Mouse (Mus musculus) hindbrain, embryonic 16.5 days (tissue): ENCODE measurements around the gene Trappc3l. TPM values are rescaled to one million over a fixed set of nuclear protein-coding genes. Genes with fewer than 3 reads are reported as not detected.
A peak's percentile ranks its signal among the peaks of the same experiment; 100 is the strongest.
"Not testable (repeated sequence)": the region's sequence is repeated elsewhere in the genome, so short reads cannot be mapped to it uniquely, and the experiment has no call there.

ENCODE experiments used
- ATAC-seq: fragments of 200-750 bp; cut with Nextera tagmentation; 2 replicates; pipeline ENCODE4 v1.8.0; 2017; ENCODE audit warnings: moderate TSS enrichment, moderate library complexity
- H3K27ac ChIP-seq: fragments of 300-500 bp; sonication (generic); 2 replicates; pipeline ENCODE4 v1.5.1; 2014; ENCODE audit warnings: low read depth, mild to moderate bottlenecking, control low read depth, low read length, moderate library complexity
- H3K27me3 ChIP-seq: fragments of 300-500 bp; sonication (generic); replicated peaks from 2 replicates; pipeline ENCODE4 v1.6.1; 2014; ENCODE audit warnings: low read length; ENCODE audit not compliant: control insufficient read depth, insufficient read depth
- H3K36me3 ChIP-seq: fragments of 300-500 bp; sonication (generic); 2 replicates; pipeline ENCODE4 v1.6.1; 2014; ENCODE audit warnings: mild to moderate bottlenecking, low read length, moderate library complexity, mixed read lengths; ENCODE audit not compliant: control insufficient read depth, insufficient read depth
- H3K4me1 ChIP-seq: fragments of 300-500 bp; sonication (generic); 2 replicates; pipeline ENCODE4 v1.6.1; 2014; ENCODE audit warnings: low read depth, low read length; ENCODE audit not compliant: control insufficient read depth, insufficient read depth
- H3K4me2 ChIP-seq: fragments of 300-500 bp; sonication (generic); 2 replicates; pipeline ENCODE4 v1.6.1; 2014; ENCODE audit warnings: mild to moderate bottlenecking, low read length, control low read depth, moderate library complexity
- H3K4me3 ChIP-seq: fragments of 300-500 bp; sonication (generic); 2 replicates; pipeline ENCODE4 v1.5.1; 2014; ENCODE audit warnings: mild to moderate bottlenecking, low read length, control low read depth, moderate library complexity
- H3K9ac ChIP-seq: fragments of 300-500 bp; sonication (generic); 2 replicates; pipeline ENCODE4 v1.6.1; 2014; ENCODE audit warnings: low read depth, mild to moderate bottlenecking, control low read depth, low read length, moderate library complexity
- H3K9me3 ChIP-seq: fragments of 300-500 bp; sonication (generic); 2 replicates; pipeline ENCODE4 v1.6.1; 2014; ENCODE audit warnings: mild to moderate bottlenecking, low read length, moderate library complexity; ENCODE audit not compliant: control insufficient read depth
- WGBS: fragments of 180-500 bp; shearing (Covaris S2); extraction: QIAGEN DNeasy Blood & Tissue Kit; methylation state at CpG from one replicate; pipeline ENCODE4 v1.1.7; 2014; 5-methylcytosine and 5-hydroxymethylcytosine counted together
- polyA plus RNA-seq: library from polyadenylated mRNA; unstranded; fragments of >200 nt; fragmentation: Nextera tagmentation; extraction: Ambion mirVana; gene quantifications from 2 replicates; pipeline ENCODE4 v1.2.1, GENCODE M21; 2015

Trappc3l gene
- polyA plus RNA-seq: not detected in 2 replicates

- Histone ChIP-seq H3K4me2 (no peak within 1 kb of the TSS), H3K4me3 (no peak within 1 kb of the TSS), H3K27ac (no peak within 1 kb of the TSS), H3K36me3 (no peaks in the 10 kb centered on the region), H3K27me3 (no peaks in the 10 kb centered on the region), H3K9ac (no peak within 1 kb of the TSS), H3K9me3 (no peaks in the 10 kb centered on the region), H3K4me1 (no peaks in the 10 kb centered on the region; the same call in 1 of the 2 replicates)
- 62% methylated on average over 3 of the region's 3 CpGs for WGBS
- ATAC-seq: no peak
Measured at GRCm38 (mm10) chr10:34037401-34037800, at the start of gene Trappc3l. Trappc3l (plus strand) TSS chr10:34037597.

- peaks cover 44% of the 10 kb centered on the region for H3K36me3 ChIP-seq
- not testable (repeated sequence) for H3K27ac ChIP-seq, H3K4me2 ChIP-seq, H3K9ac ChIP-seq, H3K27me3 ChIP-seq, H3K4me3 ChIP-seq, ATAC-seq, H3K4me1 ChIP-seq, H3K9me3 ChIP-seq
- 92% methylated on average over 6 of the region's 8 CpGs for WGBS
Measured at GRCm38 (mm10) chr10:33996686-33997085, 40.7 kb upstream of the Trappc3l start.

GRCm38 (mm10) chr10:33998397-33998796 lies 39.0 kb upstream of the Trappc3l start:
- Histone ChIP-seq H3K4me3 (no peak overlapping the region), H3K36me3 (peaks cover 40% of the 10 kb centered on the region), H3K9me3 (no peaks in the 10 kb centered on the region), H3K4me2 (no peak overlapping the region), H3K27ac (no peak overlapping the region), H3K27me3 (no peaks in the 10 kb centered on the region), H3K9ac (no peak overlapping the region), H3K4me1 (no peaks in the 10 kb centered on the region)
- ATAC-seq: no peak

- no peak for ATAC-seq
- WGBS: 95% methylated on average over 4 of the region's 4 CpGs
- H3K9me3 ChIP-seq: no peaks in the 10 kb centered on the region
- H3K4me3 ChIP-seq: no peak overlapping the region
- H3K27me3 ChIP-seq: no peaks in the 10 kb centered on the region
- H3K4me2 ChIP-seq: no peak overlapping the region
- no peak overlapping the region for H3K9ac ChIP-seq
- no peaks in the 10 kb centered on the region; the same call in none of the 2 replicates for H3K36me3 ChIP-seq
- H3K27ac ChIP-seq: no peak overlapping the region
- H3K4me1 ChIP-seq: no peaks in the 10 kb centered on the region
Measured at GRCm38 (mm10) chr10:34012581-34012980, 24.8 kb upstream of the Trappc3l start.

- H3K9me3 ChIP-seq: no peaks in the 10 kb centered on the region
- no peaks in the 10 kb centered on the region for H3K27me3 ChIP-seq
- no peak overlapping the region for H3K4me2 ChIP-seq
- 84% methylated on average over 2 of the region's 2 CpGs for WGBS
- no peaks in the 10 kb centered on the region; the same call in 1 of the 2 replicates for H3K36me3 ChIP-seq
- no peak overlapping the region for H3K27ac ChIP-seq
- H3K4me3 ChIP-seq: no peak overlapping the region
- ATAC-seq: no peak
- peaks cover 6% of the 10 kb centered on the region for H3K4me1 ChIP-seq
- H3K9ac ChIP-seq: no peak overlapping the region
Measured at GRCm38 (mm10) chr10:34013241-34013640, 24.2 kb upstream of the Trappc3l start.

GRCm38 (mm10) chr10:34018746-34019301 lies 18.6 kb upstream of the Trappc3l start:
- peak overlapping the region; percentile 76 for H3K4me2 ChIP-seq

GRCm38 (mm10) chr10:34019302-34020075 lies 17.9 kb upstream of the Trappc3l start, which contains the start of gene Rwdd1:
Rwdd1 (minus strand) TSS chr10:34019624.
- H3K4me1 ChIP-seq: peaks cover 10% of the 10 kb centered on the region
- H3K36me3 ChIP-seq: no peaks in the 10 kb centered on the region
- peak; percentile 100 for ATAC-seq
- peak within 1 kb of the TSS; percentile 92 for H3K27ac ChIP-seq
- peak within 1 kb of the TSS; percentile 92 for H3K9ac ChIP-seq
- WGBS: under 1% methylated on average over 74 of the region's 82 CpGs
- no peaks in the 10 kb centered on the region for H3K9me3 ChIP-seq
- no peaks in the 10 kb centered on the region for H3K27me3 ChIP-seq
- peak within 1 kb of the TSS; percentile 95 for H3K4me3 ChIP-seq
- peak within 1 kb of the TSS; percentile 76 for H3K4me2 ChIP-seq

More at GRCm38 (mm10) chr10:34018746-34019301, 18.6 kb upstream of the Trappc3l start:
- no peaks in the 10 kb centered on the region for H3K27me3 ChIP-seq
- WGBS: under 1% methylated on average over 21 of the region's 21 CpGs
- H3K4me3 ChIP-seq: peak overlapping the region; percentile 95
- H3K4me1 ChIP-seq: peaks cover 10% of the 10 kb centered on the region
- ATAC-seq: no peak
- peak overlapping the region; percentile 92 for H3K27ac ChIP-seq
- H3K9me3 ChIP-seq: no peaks in the 10 kb centered on the region
- no peaks in the 10 kb centered on the region for H3K36me3 ChIP-seq
- peak overlapping the region; percentile 92 for H3K9ac ChIP-seq

GRCm38 (mm10) chr10:34030322-34030721 lies 7.1 kb upstream of the Trappc3l start:
- Histone ChIP-seq H3K9ac (no peak overlapping the region), H3K4me3 (no peak overlapping the region), H3K27me3 (no peaks in the 10 kb centered on the region), H3K4me2 (no peak overlapping the region), H3K4me1 (no peaks in the 10 kb centered on the region; the same call in 1 of the 2 replicates), H3K36me3 (no peaks in the 10 kb centered on the region), H3K27ac (no peak overlapping the region), H3K9me3 (no peaks in the 10 kb centered on the region)
- WGBS: 85% methylated on average over 5 of the region's 5 CpGs
- ATAC-seq: no peak

- H3K4me2 ChIP-seq: peak overlapping the region; percentile 54
- H3K36me3 ChIP-seq: no peaks in the 10 kb centered on the region
- no peaks in the 10 kb centered on the region for H3K27me3 ChIP-seq
- H3K4me3 ChIP-seq: peak overlapping the region; percentile 18
- no peak overlapping the region for H3K27ac ChIP-seq
- 20% methylated on average over 22 of the region's 22 CpGs for WGBS
- ATAC-seq: peak; percentile 96
- H3K4me1 ChIP-seq: no peaks in the 10 kb centered on the region; the same call in 1 of the 2 replicates
- H3K9me3 ChIP-seq: no peaks in the 10 kb centered on the region
- peak overlapping the region; percentile 51 for H3K9ac ChIP-seq
Measured at GRCm38 (mm10) chr10:34033630-34034305, 3.6 kb upstream of the Trappc3l start.
